Mouse (Mus musculus) retina, adult 2 months (tissue): ENCODE measurements around the gene Pcbp2.

Experiments
- DNase-seq: peaks from one replicate; pipeline ENCODE4 v3.0.0-alpha.2; 2012; ENCODE audit warnings: low read depth, low spot score

Pcbp2 gene

DNA sequence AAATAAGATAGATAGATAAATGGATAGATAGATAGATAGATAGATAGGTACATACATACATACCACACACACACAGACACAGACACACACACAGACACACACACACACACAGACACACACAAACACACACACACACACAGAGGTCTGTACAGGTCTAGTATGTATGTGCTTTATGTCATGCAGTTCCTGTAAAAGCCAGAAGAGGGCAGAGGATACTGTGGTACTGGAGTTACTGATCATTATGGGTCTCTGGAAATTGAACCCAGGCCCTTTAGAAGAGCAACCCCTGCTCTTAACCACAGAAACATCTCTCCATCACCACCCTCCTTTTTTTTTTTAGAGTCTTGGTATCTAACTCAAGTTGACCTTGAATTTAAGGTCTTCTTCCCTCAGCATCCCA is 6.7 kb upstream of the Pcbp2 start:
- no peak for DNase-seq

DNA sequence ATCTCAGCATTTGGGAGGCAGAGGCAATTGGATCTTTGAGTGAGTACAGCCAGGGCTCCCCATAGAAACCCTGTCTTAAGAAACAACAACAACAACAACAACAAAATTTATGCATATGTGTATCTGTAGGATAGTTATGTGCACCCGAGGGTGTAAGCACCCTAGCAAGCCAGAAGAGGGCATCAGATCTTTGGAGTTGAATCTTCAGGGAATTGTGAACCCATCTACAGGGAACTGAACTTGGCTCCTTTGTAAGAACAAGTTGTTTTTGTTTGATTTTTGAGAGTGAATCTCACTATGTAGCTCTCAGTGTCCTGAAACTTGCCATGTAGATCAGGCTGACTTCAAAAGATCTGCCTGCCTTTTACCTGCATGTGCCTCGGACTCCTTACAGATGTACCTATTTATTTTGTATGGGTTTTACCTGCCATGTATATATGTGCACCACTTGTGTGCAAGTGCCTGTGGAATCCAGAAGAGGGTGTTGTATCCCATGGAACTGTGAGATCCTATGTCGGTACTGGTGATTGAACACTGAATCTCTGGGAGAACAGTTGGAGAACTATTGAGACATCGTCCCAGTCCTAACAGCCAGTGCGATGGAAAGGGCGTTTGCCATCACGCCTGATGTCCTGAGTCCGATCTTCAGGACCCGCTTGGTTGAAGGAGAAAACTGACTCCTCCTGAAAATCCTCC is 1.5 kb upstream of the Pcbp2 start:
- DNase-seq, result no peak

- peak; percentile 86 for DNase-seq
Measured at GRCm38 (mm10) chr15:102470605-102471294, 411 bp downstream of the Pcbp2 start.

DNA sequence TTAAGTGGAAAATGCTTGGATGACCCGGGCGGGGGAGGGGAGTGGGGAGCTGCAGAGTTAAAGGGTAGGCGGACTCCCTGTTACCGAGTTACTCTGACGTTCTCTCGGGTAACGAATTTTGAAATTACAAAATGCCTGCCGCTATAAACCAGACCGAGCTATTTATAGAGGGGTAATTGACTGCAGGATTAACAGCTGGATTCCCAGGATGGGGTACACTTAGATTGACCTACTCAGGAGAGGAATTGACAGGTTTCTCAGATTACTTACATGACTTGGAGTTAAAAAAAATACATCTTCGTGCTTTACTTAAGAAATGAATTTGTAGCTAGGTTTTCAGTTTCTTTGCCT is 931 bp downstream of the Pcbp2 start:
- DNase-seq, result peak; percentile 61

DNA sequence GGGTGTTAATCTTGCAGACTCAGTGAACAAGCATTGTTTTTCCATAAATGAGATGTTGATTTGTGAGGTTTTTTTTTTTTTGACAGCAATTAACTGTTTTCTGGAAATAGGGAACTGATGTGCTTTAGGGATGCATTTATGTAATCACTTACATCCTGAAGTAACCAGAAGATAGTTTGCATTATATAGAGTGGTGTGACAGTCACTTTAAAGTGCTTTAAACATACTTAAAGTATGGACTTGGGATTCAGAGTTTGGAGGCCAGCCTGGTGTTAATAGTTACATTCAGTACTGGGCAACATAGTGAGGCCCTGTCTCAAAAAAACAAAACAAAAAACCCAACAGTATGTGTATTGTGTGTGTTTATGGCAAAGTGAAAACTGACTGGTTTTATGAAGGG is 1.4 kb downstream of the Pcbp2 start:
- no peak for DNase-seq

GRCm38 (mm10) chr15:102473246-102473645 is 2.9 kb downstream of the Pcbp2 start:
- peak; percentile 72 for DNase-seq

- no peak for DNase-seq
Measured at GRCm38 (mm10) chr15:102474520-102474919, 4.2 kb downstream of the Pcbp2 start.

GRCm38 (mm10) chr15:102483136-102483535 is 12.8 kb downstream of the Pcbp2 start:
- DNase-seq, result peak; percentile 71

GRCm38 (mm10) chr15:102485853-102486252 is 15.5 kb downstream of the Pcbp2 start:
- no peak for DNase-seq

- DNase-seq, result no peak
Measured at GRCm38 (mm10) chr15:102487664-102488063, 17.3 kb downstream of the Pcbp2 start.

DNA sequence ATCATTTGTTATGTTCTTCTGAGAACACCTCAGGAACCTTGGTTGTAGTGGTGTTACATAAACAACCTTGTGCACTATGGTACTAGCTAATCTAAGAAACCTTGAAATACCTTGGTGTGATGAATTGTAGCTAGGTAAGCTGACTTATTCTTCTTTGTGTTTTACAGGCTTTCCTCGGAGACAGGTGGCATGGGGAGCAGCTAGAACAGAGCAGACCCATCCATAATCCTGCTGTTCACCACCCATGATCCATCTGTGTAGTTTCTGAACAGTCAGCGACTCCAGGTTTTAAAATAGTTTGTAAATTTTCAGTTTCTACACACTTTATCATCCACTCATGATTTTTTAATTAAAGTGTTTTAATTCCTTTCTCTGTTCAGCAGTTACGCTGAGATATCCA is 28.0 kb downstream of the Pcbp2 start:
- no peak for DNase-seq

DNA sequence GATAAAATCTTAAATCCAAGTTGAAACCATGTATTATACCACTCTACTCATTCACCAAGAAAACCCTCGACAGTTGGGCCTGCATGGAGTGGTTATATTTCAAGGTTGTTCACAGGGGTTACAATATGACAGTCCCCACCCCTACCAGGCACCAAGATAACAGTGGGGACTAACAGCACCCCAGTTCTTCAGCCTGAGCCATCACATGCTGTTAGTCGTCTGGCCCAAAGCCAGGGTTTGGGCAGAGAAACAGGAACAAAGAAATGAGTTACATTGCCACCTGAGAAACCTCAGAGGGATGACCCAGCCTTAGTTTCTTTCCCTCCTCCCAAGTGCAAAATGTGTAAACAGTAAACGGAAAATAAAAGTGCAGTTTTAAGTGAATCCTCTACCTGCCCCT is 29.0 kb downstream of the Pcbp2 start:
- DNase-seq, result no peak

DNA sequence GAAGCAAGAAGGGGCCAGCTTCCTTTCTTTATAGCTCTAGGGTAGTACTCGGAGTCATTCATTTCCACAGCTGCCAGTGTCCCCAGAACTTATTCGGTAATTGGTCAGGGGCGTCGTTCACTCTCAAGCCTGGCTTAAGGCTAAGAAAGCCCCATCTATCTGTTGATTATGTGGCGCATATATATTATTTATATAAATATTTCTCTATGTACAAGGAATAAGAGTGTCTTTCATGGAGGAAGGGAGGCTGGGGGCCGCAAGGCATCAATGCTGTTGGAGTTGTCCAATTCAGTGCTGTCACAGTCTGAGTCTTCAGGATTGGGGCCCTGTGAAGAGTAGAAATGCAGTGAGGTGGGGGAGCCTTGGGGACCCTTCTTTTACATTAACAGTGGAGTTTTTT is 29.5 kb downstream of the Pcbp2 start:
- DNase-seq, result no peak

DNA sequence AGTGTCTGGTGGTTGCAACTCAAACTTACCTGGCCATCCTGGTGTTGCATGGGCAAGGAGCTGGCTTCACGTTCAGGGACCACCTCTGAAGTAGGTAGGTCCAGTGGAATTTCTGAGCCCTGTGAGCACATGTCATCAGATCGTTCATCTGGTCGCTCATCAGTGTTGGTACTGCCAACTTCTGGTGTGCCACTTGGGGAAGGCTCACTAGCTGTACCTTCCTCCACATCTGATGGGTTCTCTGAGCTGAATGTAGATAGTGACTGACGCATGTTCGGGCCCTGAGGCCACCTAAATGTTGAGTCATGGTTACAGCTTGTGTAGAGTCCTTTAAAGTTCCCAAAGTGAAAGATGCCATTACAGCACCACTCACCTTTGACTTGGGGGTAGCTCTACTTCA is 30.1 kb downstream of the Pcbp2 start:
- DNase-seq, result no peak

DNA sequence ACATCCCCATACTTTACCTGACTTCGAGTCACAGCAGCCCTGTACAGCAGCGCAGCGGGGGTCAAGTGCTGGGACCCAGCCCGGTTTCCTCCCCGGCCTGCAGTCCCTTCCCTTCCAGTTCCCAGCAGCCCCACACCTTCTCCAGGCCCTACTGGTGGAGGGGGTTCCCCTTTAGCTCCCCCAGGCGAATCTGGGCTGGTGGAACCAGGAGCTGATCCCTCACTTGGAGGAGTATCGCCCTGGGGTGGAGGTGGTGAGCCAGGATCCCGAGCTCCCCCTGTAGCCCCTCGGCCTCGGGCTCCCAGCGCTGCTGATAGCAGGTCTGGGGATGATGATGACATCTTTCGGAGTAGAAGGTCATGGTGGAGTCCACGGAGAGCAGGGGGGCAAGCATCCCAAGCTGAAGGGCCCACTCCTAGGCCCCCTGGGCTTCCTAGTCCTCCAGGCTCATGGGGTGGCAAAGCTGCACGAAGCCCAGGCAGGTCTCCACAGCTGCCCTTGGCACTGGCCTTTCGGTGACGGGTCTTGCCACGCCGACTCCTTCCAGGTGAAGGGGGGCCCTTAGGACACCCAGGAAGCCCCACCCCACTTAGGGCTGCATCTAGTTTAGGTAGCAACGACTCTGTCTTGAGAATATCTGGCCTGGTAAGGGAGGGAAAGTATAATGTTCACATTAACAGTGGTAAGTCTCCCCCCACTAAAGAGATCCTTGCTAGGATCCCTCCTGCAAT is 30.9 kb downstream of the Pcbp2 start:
- no peak for DNase-seq

DNA sequence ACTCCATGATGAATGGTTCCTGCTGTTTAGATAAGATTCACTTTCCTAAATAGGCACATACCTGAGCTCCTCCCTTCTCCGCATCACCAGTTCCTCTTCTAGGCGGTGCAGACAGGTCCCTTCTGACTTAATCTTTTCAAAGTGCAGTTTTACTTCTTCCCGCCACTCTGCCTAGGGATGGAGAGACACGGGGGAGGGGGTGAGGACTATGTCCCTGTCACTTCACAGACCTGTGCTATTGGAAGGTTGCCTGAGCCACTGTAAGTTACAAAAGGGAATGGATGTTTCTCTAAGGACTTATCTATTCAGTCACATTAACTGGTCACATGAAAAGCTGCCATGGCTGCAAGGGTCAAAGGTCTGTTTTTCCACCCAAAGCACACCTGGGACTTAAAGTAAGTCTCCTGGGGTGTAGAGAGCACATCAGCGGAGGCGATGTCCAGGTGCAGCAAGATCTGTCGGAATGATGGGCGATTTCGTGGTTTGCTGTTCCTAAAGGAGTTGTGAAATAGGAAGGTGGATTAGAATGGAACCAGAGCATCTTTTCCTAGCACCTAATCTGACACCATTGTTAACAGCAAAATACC is 32.0 kb downstream of the Pcbp2 start:
- no peak for DNase-seq

GRCm38 (mm10) chr15:102503447-102503846 is 33.1 kb downstream of the Pcbp2 start, which contains the start of gene Gm10337:
Gene Gm10337, plus strand, starts transcription at chr15:102503722.
- DNase-seq, result no peak

- DNase-seq, result no peak
Measured at GRCm38 (mm10) chr15:102503924-102504782, 33.8 kb downstream of the Pcbp2 start.

DNA sequence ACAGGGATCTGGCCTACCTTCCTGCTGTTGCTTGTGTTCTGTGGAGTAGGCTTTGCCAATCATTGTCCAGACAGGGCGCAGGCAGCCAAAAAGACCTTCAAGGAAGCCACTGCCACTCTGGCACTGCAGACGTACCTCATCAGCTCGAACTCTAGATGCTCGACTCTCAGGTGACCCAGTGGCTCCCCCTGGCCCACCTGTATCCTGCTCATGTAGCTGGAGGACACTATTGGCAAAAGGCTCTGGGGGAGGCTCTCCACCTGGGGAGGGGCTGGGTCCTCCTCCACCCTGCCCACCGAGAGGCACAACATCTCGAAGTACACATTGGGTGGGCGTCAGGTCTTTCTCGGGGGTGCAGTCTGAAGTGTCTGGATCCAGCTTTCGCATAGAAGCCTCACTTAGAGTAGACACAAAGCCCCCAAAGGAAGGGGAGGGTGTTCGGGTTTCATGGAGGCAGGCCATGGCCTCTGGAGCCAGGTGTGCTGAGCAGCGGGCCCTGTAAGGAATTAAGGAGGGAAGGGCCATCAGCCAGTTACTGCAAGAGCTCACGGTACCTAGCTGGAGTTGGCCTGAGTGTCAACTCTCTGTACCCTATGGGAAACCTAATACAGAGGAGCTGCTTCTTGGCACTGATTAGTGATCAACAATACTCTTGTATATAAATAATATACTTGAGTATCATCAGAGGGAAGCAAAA is 34.9 kb downstream of the Pcbp2 start:
- DNase-seq, result no peak

DNA sequence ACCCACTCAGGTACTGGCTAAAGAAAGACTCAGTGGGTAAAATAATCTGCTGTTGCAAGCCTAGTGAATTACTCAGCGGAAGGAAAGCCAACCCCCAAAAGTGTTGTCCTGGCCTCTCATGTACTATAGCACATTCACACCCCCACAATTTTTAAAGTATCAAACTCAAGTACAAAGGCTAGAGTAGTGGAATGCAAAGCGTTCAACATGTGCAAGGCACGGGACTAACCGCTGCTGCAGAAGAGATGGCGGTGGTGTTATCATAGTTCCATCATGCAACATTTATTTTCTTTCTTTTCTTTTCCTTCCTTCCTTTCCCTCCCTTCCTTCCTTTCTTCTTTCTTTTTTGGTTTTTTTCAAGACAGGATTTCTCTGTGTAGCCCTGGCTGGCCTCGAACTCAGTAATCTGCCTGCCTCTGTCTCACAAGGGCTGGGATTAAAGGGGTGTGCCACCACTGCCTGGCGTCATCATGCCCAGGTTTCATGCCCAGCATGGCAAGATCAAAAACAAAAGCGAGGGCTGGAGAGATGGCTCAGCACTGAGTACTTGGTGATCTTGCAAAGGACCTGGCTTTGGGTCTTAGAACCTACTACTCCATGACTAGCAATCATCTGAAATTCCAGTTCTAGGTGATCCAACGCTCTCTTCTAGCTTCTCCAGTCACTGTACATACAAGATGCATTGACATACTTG is 35.6 kb downstream of the Pcbp2 start:
- no peak for DNase-seq
